Mouse (Mus musculus) cerebellum, adult 2 months (tissue): ENCODE measurements around the gene Frmd8.

Experiments
- CTCF ChIP-seq: fragments of 200-500 bp; IDR thresholded peaks from 2 replicates; pipeline ENCODE4 v1.5.1; 2011; ENCODE audit warnings: low read depth, mild to moderate bottlenecking, control low read depth, low read length, moderate library complexity, borderline replicate concordance; ENCODE audit not compliant: insufficient read depth
- POLR2A ChIP-seq: fragments of 200-500 bp; IDR thresholded peaks from 2 replicates; pipeline ENCODE4 v1.6.1; 2011; ENCODE audit warnings: low read length, control low read depth, borderline replicate concordance; ENCODE audit not compliant: insufficient read depth

DNA sequence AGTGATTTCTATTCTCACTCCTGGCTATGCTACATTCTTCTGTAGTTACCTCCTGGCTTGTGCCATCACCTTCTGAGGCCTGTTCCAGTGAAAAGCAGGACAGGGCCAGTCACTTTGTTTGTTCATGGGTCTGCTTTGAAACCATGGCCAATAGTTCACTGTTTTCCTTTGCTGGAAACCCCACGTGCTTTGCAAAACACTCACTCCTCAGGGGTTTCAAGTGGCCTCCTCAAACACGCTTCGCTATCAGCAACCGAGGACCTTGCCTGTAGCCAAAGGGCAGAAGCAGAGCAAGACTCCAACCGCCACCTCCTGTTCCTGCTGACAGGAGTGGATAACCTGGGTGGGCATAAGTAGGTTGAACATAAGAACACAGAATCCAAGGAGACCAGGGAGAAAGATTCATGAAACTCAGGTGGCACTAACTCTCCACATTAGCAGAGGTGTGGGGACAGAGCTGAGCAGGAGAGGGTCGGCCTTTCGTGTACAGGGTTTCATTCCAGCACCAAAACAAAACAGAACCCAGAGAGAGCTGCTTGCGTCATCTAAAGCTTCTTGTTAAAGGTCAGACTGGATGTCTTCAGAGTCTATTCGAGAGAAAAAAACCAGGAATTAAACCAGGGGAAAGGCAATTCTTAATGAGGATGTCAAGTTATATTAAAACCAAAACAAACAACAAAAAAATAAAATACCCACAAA is 47.5 kb downstream of the Frmd8 start:
- TF ChIP-seq CTCF (no peak), POLR2A (no peak)
